Mouse (Mus musculus) brain, embryonic 14.5 days (tissue): ENCODE results near the gene Hmga2.

Experiments
- CTCF ChIP-seq: fragments of 200-500 bp; IDR thresholded peaks from 2 replicates; pipeline ENCODE4 v1.5.1; 2012; ENCODE audit warnings: inconsistent platforms, mild to moderate bottlenecking, moderate library complexity, borderline replicate concordance; ENCODE audit not compliant: insufficient read depth, insufficient read length; ENCODE audit errors: extremely low read depth
- POLR2A ChIP-seq: fragments of 200-500 bp; IDR thresholded peaks from 2 replicates; pipeline ENCODE4 v1.6.1; 2012; ENCODE audit warnings: mild to moderate bottlenecking, inconsistent platforms, borderline replicate concordance; ENCODE audit not compliant: poor library complexity, insufficient read depth, insufficient read length, severe bottlenecking; ENCODE audit errors: extremely low read depth

DNA sequence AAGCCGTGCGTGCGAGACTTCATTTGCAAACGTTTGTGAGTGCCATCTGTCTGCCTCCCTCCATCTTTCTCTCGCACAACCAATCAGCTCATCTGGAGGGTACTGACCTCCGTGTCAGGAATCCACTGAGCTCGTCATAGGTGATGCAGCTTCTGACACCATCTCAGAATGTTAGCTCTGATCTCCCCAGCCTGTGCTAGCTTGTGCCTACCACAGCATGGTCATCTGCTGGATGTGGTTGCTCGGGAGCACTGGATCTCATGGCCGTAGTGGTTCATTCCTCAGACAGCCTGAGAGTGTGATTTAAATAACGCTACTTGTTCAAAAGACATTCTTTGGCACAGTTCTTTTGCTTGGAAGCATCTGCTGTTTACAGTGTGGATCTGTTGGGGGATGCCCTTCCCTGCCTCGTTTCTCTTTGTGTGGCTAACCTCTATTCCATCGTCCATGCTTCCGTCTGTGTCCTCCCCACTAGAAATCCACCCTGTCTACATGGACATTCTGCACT lies 121.7 kb downstream of the Hmga2 start:
- TF ChIP-seq CTCF (no peak), POLR2A (no peak)
